Mouse (Mus musculus): ENCODE measurements at regions not wholly inside any gene's neighbourhood (a gene's known extent, or its start where the extent isn't known, plus 50 kb on each side); places are given as distances from the start of the nearest gene placed in this dataset.

DNA sequence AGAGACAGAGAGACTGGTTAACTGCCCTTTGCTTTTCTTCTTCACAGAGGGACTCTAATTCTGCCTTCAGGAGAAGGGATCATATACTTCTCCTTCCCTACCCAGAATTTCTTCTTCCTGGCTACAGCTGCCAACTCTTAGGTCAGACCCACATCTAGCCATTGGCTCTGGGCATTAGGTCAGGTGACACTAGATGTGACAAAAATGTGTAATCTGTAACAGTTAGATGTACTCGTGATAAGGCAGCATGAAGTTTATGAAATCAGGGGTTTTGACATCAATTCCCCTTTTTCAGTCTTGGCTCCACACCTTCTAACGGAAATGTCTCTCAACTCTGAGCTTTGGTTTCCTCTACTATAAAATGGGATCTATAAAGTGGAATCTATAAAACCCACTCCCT is 428.4 kb downstream of the Bmper start:
- WGBS: 79% methylated on average over 2 of the region's 2 CpGs
- DNase-seq (ENCODE audit: low spot score) (no peak), ATAC-seq (ENCODE audit: insufficient read depth, low read depth) (no peak)
- H3K27ac ChIP-seq (ENCODE audit: low read depth): no peak overlapping the region
- no peaks in the 10 kb centered on the region for H3K4me1 ChIP-seq (ENCODE audit: control insufficient read depth, insufficient read depth)
- H3K36me3 ChIP-seq (replicated peaks; ENCODE audit: control insufficient read depth, insufficient read depth, low read length): no peaks in the 10 kb centered on the region
- no peak overlapping the region for H3K4me2 ChIP-seq (ENCODE audit: low read depth, low read length)
- TF ChIP-seq EP300 (IDR thresholded peaks at IDR 0.05; ENCODE audit: low read depth) (no peak), CTCF (IDR thresholded peaks at IDR 0.05; ENCODE audit: low read depth) (no peak)
- H3K9ac ChIP-seq (replicated peaks; ENCODE audit: low read depth, low read length): no peak overlapping the region
- no peak overlapping the region for H3K4me3 ChIP-seq (ENCODE audit: low read depth, low read length)
- H3K27me3 ChIP-seq (ENCODE audit: control insufficient read depth, insufficient read depth, low read length): no peaks in the 10 kb centered on the region
- H3K9me3 ChIP-seq (replicated peaks; ENCODE audit: control insufficient read depth, low read length): no peaks in the 10 kb centered on the region

DNA sequence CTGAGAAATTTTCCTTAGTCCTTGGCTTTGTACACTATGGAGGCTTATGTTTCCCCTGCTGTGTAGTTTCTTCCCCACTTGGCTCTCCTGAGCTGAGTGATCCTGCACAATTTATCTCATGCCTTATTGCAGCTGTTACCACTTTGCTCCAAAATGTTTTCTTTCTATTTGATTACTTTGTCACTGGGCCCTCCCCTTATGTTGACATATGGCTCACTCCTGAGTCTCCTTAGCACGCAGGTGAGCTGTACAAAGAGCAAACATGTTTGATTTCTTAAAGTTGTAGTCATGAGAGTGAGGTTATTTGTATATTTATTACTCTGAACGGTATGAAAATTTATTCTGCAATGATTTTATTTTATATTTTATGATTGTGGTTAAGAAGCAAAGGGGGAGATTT is 430.2 kb downstream of the Bmper start:
- no peaks in the 10 kb centered on the region for H3K9me3 ChIP-seq (replicated peaks; ENCODE audit: control insufficient read depth, low read length)
- H3K4me2 ChIP-seq (ENCODE audit: low read depth, low read length): no peak overlapping the region
- no peak overlapping the region for H3K27ac ChIP-seq (ENCODE audit: low read depth)
- ATAC-seq (ENCODE audit: insufficient read depth, low read depth): no peak
- no peaks in the 10 kb centered on the region for H3K27me3 ChIP-seq (ENCODE audit: control insufficient read depth, insufficient read depth, low read length)
- no peak overlapping the region for H3K4me3 ChIP-seq (ENCODE audit: low read depth, low read length)
- no peak for DNase-seq (ENCODE audit: low spot score)
- H3K4me1 ChIP-seq (ENCODE audit: control insufficient read depth, insufficient read depth): no peaks in the 10 kb centered on the region
- TF ChIP-seq CTCF (IDR thresholded peaks at IDR 0.05; ENCODE audit: low read depth): no peak
- no peak for TF ChIP-seq EP300 (IDR thresholded peaks at IDR 0.05; ENCODE audit: low read depth)
- H3K9ac ChIP-seq (replicated peaks; ENCODE audit: low read depth, low read length): no peak overlapping the region
- WGBS: 65% methylated on average over 2 of the region's 2 CpGs
- H3K36me3 ChIP-seq (replicated peaks; ENCODE audit: control insufficient read depth, insufficient read depth, low read length): no peaks in the 10 kb centered on the region

DNA sequence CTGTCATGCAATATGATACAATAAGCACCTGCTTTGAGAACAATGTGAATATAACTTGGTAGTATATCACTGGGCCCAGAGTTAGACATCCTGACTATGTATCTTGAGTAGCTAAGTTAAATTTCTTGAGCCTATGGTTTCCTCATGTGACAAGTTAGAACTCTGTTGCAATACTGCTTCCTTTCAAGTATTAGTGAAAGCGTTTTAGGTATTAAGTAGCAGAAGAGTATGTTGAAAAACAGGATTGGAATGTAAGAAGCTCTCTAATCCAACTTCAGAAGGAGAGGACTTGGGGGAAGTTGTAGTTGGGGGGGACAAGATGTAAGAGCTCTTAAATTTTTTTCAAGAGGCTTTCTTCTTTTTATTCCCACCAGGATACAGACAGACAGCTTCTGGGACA is 431.9 kb downstream of the Bmper start:
- no peaks in the 10 kb centered on the region for H3K9me3 ChIP-seq (replicated peaks; ENCODE audit: control insufficient read depth, low read length)
- no peaks in the 10 kb centered on the region for H3K4me1 ChIP-seq (ENCODE audit: control insufficient read depth, insufficient read depth)
- WGBS: 56% methylated on average over 1 of the region's 1 CpGs
- ATAC-seq (ENCODE audit: insufficient read depth, low read depth) (no peak), DNase-seq (ENCODE audit: low spot score) (no peak)
- no peaks in the 10 kb centered on the region for H3K36me3 ChIP-seq (replicated peaks; ENCODE audit: control insufficient read depth, insufficient read depth, low read length)
- no peak overlapping the region for H3K9ac ChIP-seq (replicated peaks; ENCODE audit: low read depth, low read length)
- H3K4me3 ChIP-seq (ENCODE audit: low read depth, low read length): no peak overlapping the region
- no peak overlapping the region for H3K27ac ChIP-seq (ENCODE audit: low read depth)
- TF ChIP-seq CTCF (IDR thresholded peaks at IDR 0.05; ENCODE audit: low read depth) (no peak), EP300 (IDR thresholded peaks at IDR 0.05; ENCODE audit: low read depth) (no peak)
- H3K27me3 ChIP-seq (ENCODE audit: control insufficient read depth, insufficient read depth, low read length): no peaks in the 10 kb centered on the region
- H3K4me2 ChIP-seq (ENCODE audit: low read depth, low read length): no peak overlapping the region

DNA sequence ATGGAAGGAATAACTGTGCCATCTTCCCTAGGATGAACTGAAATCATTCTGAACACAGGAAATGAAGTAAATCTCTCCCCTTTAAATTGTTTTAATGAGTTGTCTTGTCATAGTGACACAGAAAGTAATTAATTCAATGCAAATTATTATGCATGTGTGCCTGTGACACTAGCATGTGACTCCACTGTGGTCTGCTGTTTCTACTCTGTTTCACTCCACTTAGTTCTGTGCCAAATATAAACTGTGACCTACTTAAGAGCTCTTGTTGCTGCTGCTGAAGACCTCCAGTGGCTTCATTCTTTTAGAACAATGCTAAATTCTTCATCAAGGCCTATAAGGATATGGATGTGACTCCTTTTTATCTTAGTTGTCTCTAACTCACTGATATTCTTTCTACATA is 431.8 kb upstream of the Npsr1 start:
- Histone ChIP-seq H3K4me3 (ENCODE audit: low read depth, low read length) (no peak overlapping the region), H3K4me1 (ENCODE audit: control insufficient read depth, insufficient read depth) (no peaks in the 10 kb centered on the region), H3K27me3 (ENCODE audit: control insufficient read depth, insufficient read depth, low read length) (no peaks in the 10 kb centered on the region), H3K4me2 (ENCODE audit: low read depth, low read length) (no peak overlapping the region), H3K9ac (replicated peaks; ENCODE audit: low read depth, low read length) (no peak overlapping the region), H3K27ac (ENCODE audit: low read depth) (0 out of 2 replicates have a peak overlapping the region, but pooled peaks have one; percentile 41), H3K9me3 (replicated peaks; ENCODE audit: control insufficient read depth, low read length) (no peaks in the 10 kb centered on the region), H3K36me3 (replicated peaks; ENCODE audit: control insufficient read depth, insufficient read depth, low read length) (no peaks in the 10 kb centered on the region)
- peak; percentile 33 for DNase-seq (ENCODE audit: low spot score)
- ATAC-seq (ENCODE audit: insufficient read depth, low read depth): peak; percentile 55; the same call in 1 of the 2 replicates
- TF ChIP-seq EP300 (IDR thresholded peaks at IDR 0.05; ENCODE audit: low read depth) (no peak), CTCF (IDR thresholded peaks at IDR 0.05; ENCODE audit: low read depth) (no peak)

- H3K36me3 ChIP-seq (replicated peaks; ENCODE audit: control insufficient read depth, insufficient read depth, low read length): no peaks in the 10 kb centered on the region
- DNase-seq (ENCODE audit: low spot score): no peak
- no peaks in the 10 kb centered on the region for H3K27me3 ChIP-seq (ENCODE audit: control insufficient read depth, insufficient read depth, low read length)
- H3K4me1 ChIP-seq (ENCODE audit: control insufficient read depth, insufficient read depth): no peaks in the 10 kb centered on the region
- ATAC-seq (ENCODE audit: insufficient read depth, low read depth): no peak
- no peak for TF ChIP-seq CTCF (IDR thresholded peaks at IDR 0.05; ENCODE audit: low read depth)
- no peak for TF ChIP-seq EP300 (IDR thresholded peaks at IDR 0.05; ENCODE audit: low read depth)
- 82% methylated on average over 4 of the region's 4 CpGs for whole genome bisulfite sequencing
- no peak overlapping the region for H3K9ac ChIP-seq (replicated peaks; ENCODE audit: low read depth, low read length)
- H3K4me2 ChIP-seq (ENCODE audit: low read depth, low read length): no peak overlapping the region
- no peaks in the 10 kb centered on the region for H3K9me3 ChIP-seq (replicated peaks; ENCODE audit: control insufficient read depth, low read length)
- H3K4me3 ChIP-seq (ENCODE audit: low read depth, low read length): no peak overlapping the region
- H3K27ac ChIP-seq (ENCODE audit: low read depth): no peak overlapping the region
Measured at GRCm38 (mm10) chr9:23669230-23669629, 428.6 kb upstream of the Npsr1 start.

GRCm38 (mm10) chr9:23670642-23671041 is 427.2 kb upstream of the Npsr1 start:
- H3K9ac ChIP-seq (replicated peaks; ENCODE audit: low read depth, low read length): no peak overlapping the region
- no peak for DNase-seq (ENCODE audit: low spot score)

More at GRCm38 (mm10) chr9:23670642-23671041, 427.2 kb upstream of the Npsr1 start:
- H3K27me3 ChIP-seq (ENCODE audit: control insufficient read depth, insufficient read depth, low read length): no peaks in the 10 kb centered on the region
- H3K36me3 ChIP-seq (replicated peaks; ENCODE audit: control insufficient read depth, insufficient read depth, low read length): no peaks in the 10 kb centered on the region
- H3K9me3 ChIP-seq (replicated peaks; ENCODE audit: control insufficient read depth, low read length): no peaks in the 10 kb centered on the region
- no peak overlapping the region for H3K4me3 ChIP-seq (ENCODE audit: low read depth, low read length)
- 71% methylated on average over 5 of the region's 5 CpGs for WGBS
- ATAC-seq (ENCODE audit: insufficient read depth, low read depth): no peak
- no peak for TF ChIP-seq CTCF (IDR thresholded peaks at IDR 0.05; ENCODE audit: low read depth)
- TF ChIP-seq EP300 (IDR thresholded peaks at IDR 0.05; ENCODE audit: low read depth): no peak
- no peaks in the 10 kb centered on the region for H3K4me1 ChIP-seq (ENCODE audit: control insufficient read depth, insufficient read depth)
- no peak overlapping the region for H3K4me2 ChIP-seq (ENCODE audit: low read depth, low read length)
- H3K27ac ChIP-seq (ENCODE audit: low read depth): no peak overlapping the region
